Mouse (Mus musculus) MEL (cell line): ENCODE results near the gene Lrrfip2. TPM values are rescaled to one million over a fixed set of nuclear protein-coding genes. Genes with fewer than 3 reads are reported as not detected.
A peak's percentile ranks its signal among the peaks of the same experiment; 100 is the strongest.

Source experiments
- DNase-seq: peaks from one replicate; pipeline ENCODE4 v3.0.0; 2011; ENCODE audit warnings: low read depth, low spot score
- H3K27ac ChIP-seq: 2 replicates; pipeline ENCODE4 v1.5.1; 2012; ENCODE audit warnings: low read depth, mild to moderate bottlenecking, control low read depth, low read length, moderate library complexity; ENCODE audit not compliant: control insufficient read depth
- H3K27me3 ChIP-seq, 2 experiments: fragments of 150-350 bp in 1 of 2; sonication (generic) in 1 of 2; 2 replicates each; pipeline ENCODE4 v1.6.1; 2012; ENCODE audit warnings: low read length in 2 of 2, mild to moderate bottlenecking in 2 of 2, improper control_type of control experiment in 1 of 2, moderate library complexity in 1 of 2; ENCODE audit not compliant: insufficient read depth in 2 of 2, control insufficient read depth in 1 of 2
- H3K36me3 ChIP-seq, 2 experiments: 2 replicates each; pipeline ENCODE4 v1.6.1; 2012 to 2014; ENCODE audit warnings: low read length in 2 of 2, improper control_type of control experiment in 1 of 2, inconsistent platforms in 1 of 2, mild to moderate bottlenecking in 1 of 2; ENCODE audit not compliant: insufficient read depth in 2 of 2, control insufficient read depth in 1 of 2
- H3K4me1 ChIP-seq, 2 experiments: fragments of 150-350 bp in 1 of 2; sonication (generic) in 1 of 2; 2 replicates each; pipeline ENCODE4 v1.6.1; 2012; ENCODE audit warnings: low read length in 2 of 2, improper control_type of control experiment in 1 of 2, mild to moderate bottlenecking in 1 of 2; ENCODE audit not compliant: insufficient read depth in 2 of 2, control insufficient read depth in 1 of 2
- H3K4me3 ChIP-seq, 2 experiments: fragments of 150-350 bp in 1 of 2; sonication (generic) in 1 of 2; 2 replicates each; pipeline ENCODE4 v1.5.1; 2012; ENCODE audit warnings: low read depth in 2 of 2, low read length in 2 of 2, mild to moderate bottlenecking in 2 of 2, moderate library complexity in 2 of 2, control low read depth in 1 of 2, improper control_type of control experiment in 1 of 2; ENCODE audit not compliant: control insufficient read depth in 1 of 2, insufficient read depth in 1 of 2
- H3K79me2 ChIP-seq: 2 replicates; pipeline ENCODE4 v1.6.1; 2012; ENCODE audit warnings: mild to moderate bottlenecking, low read length, moderate library complexity; ENCODE audit not compliant: control insufficient read depth, poor library complexity, insufficient read depth
- H3K9ac ChIP-seq: 2 replicates; pipeline ENCODE4 v1.6.1; 2012; ENCODE audit warnings: low read depth, mild to moderate bottlenecking, control low read depth, low read length, moderate library complexity; ENCODE audit not compliant: control insufficient read depth, poor library complexity, severe bottlenecking
- H3K9me3 ChIP-seq: fragments of 150-350 bp; sonication (generic); replicated peaks from 2 replicates; pipeline ENCODE4 v1.6.1; 2012; ENCODE audit warnings: mild to moderate bottlenecking, low read length, improper control_type of control experiment, moderate library complexity; ENCODE audit not compliant: insufficient read depth
- BHLHE40 ChIP-seq: IDR thresholded peaks from 2 replicates; pipeline ENCODE4 v1.6.1; 2012; ENCODE audit warnings: low read depth, mild to moderate bottlenecking, inconsistent platforms, low read length, improper control_type of control experiment, borderline replicate concordance
- CHD1 ChIP-seq: IDR thresholded peaks from 2 replicates; pipeline ENCODE4 v1.6.1; 2012; ENCODE audit warnings: low read depth, mild to moderate bottlenecking, inconsistent platforms, low read length, improper control_type of control experiment
- CHD2 ChIP-seq: IDR thresholded peaks from 2 replicates; pipeline ENCODE4 v1.6.1; 2011; ENCODE audit warnings: low read length, improper control_type of control experiment
- CTCF ChIP-seq, 3 experiments: IDR thresholded peaks in 2 of 3; conservative IDR thresholded peaks in 1 of 3; 2 replicates each; pipeline ENCODE4 v1.5.1; 2011 to 2012; ENCODE audit warnings: low read length in 3 of 3, low read depth in 2 of 3, mild to moderate bottlenecking in 2 of 3, improper control_type of control experiment in 1 of 3, inconsistent platforms in 1 of 3, mixed read lengths in 1 of 3, moderate library complexity in 1 of 3; ENCODE audit not compliant: control insufficient read depth in 1 of 3, insufficient read depth in 1 of 3, poor library complexity in 1 of 3, severe bottlenecking in 1 of 3
- E2F4 ChIP-seq: IDR thresholded peaks from 2 replicates; pipeline ENCODE4 v1.6.1; 2011; ENCODE audit warnings: low read depth, low read length, improper control_type of control experiment, borderline replicate concordance
- ELF1 ChIP-seq: IDR thresholded peaks from 2 replicates; pipeline ENCODE4 v1.6.1; 2014; ENCODE audit warnings: low read depth, mild to moderate bottlenecking, inconsistent platforms, low read length, improper control_type of control experiment, moderate library complexity
- EP300 ChIP-seq, 2 experiments: IDR thresholded peaks; 2 replicates each; pipeline ENCODE4 v1.6.1; 2011; ENCODE audit warnings: improper control_type of control experiment in 2 of 2, low read length in 2 of 2, low read depth in 1 of 2, mild to moderate bottlenecking in 1 of 2
- ETS1 ChIP-seq: IDR thresholded peaks from 2 replicates; pipeline ENCODE4 v1.6.1; 2012; ENCODE audit warnings: low read depth, mild to moderate bottlenecking, inconsistent platforms, low read length, improper control_type of control experiment, moderate library complexity
- GABPA ChIP-seq: IDR thresholded peaks from 2 replicates; pipeline ENCODE4 v1.6.1; 2012; ENCODE audit warnings: low read depth, mild to moderate bottlenecking, inconsistent platforms, low read length, improper control_type of control experiment, moderate library complexity
- GATA1 ChIP-seq: IDR thresholded peaks from 2 replicates; pipeline ENCODE4 v1.6.1; 2011; ENCODE audit warnings: low read depth, low read length, improper control_type of control experiment
- HCFC1 ChIP-seq: IDR thresholded peaks from 2 replicates; pipeline ENCODE4 v1.6.1; 2012; ENCODE audit warnings: low read depth, mild to moderate bottlenecking, inconsistent platforms, low read length, improper control_type of control experiment, moderate library complexity
- JUND ChIP-seq: IDR thresholded peaks from 2 replicates; pipeline ENCODE4 v1.6.1; 2011; ENCODE audit warnings: low read depth, mild to moderate bottlenecking, improper control_type of control experiment, low read length
- KAT2A ChIP-seq: conservative IDR thresholded peaks from 2 replicates; pipeline ENCODE4 v1.6.1; 2012; ENCODE audit warnings: low read depth, low read length, improper control_type of control experiment, inconsistent platforms
- MAFK ChIP-seq: IDR thresholded peaks from 2 replicates; pipeline ENCODE4 v1.6.1; 2011; ENCODE audit warnings: low read depth, mild to moderate bottlenecking, low read length, improper control_type of control experiment, borderline replicate concordance
- MAX ChIP-seq: IDR thresholded peaks from 2 replicates; pipeline ENCODE4 v1.6.1; 2011; ENCODE audit warnings: low read length, improper control_type of control experiment
- MAZ ChIP-seq: IDR thresholded peaks from 2 replicates; pipeline ENCODE4 v1.6.1; 2012; ENCODE audit warnings: low read depth, mild to moderate bottlenecking, inconsistent platforms, low read length, improper control_type of control experiment
- MEF2A ChIP-seq: IDR thresholded peaks from 2 replicates; pipeline ENCODE4 v1.6.1; 2014; ENCODE audit warnings: low read depth, mild to moderate bottlenecking, inconsistent platforms, low read length, improper control_type of control experiment; ENCODE audit not compliant: poor library complexity, insufficient replicate concordance, severe bottlenecking; ENCODE audit errors: extremely low read depth
- MXI1 ChIP-seq: IDR thresholded peaks from 2 replicates; pipeline ENCODE4 v1.6.1; 2011; ENCODE audit warnings: mild to moderate bottlenecking, low read depth, low read length, improper control_type of control experiment
- MYB ChIP-seq: IDR thresholded peaks from 2 replicates; pipeline ENCODE4 v1.6.1; 2011; ENCODE audit warnings: mild to moderate bottlenecking, low read depth, low read length, improper control_type of control experiment
- MYC ChIP-seq: IDR thresholded peaks from 2 replicates; pipeline ENCODE4 v1.6.1; 2011; ENCODE audit warnings: low read depth, mild to moderate bottlenecking, low read length, improper control_type of control experiment, moderate library complexity
- NELFE ChIP-seq: IDR thresholded peaks from 2 replicates; pipeline ENCODE4 v1.6.1; 2011; ENCODE audit warnings: low read depth, low read length, improper control_type of control experiment
- NRF1 ChIP-seq: IDR thresholded peaks from 2 replicates; pipeline ENCODE4 v1.6.1; 2014; ENCODE audit warnings: low read depth, mild to moderate bottlenecking, inconsistent platforms, low read length, improper control_type of control experiment, moderate library complexity; ENCODE audit not compliant: poor library complexity, insufficient read depth, severe bottlenecking
- POLR2A ChIP-seq, 2 experiments: IDR thresholded peaks; 2 replicates each; pipeline ENCODE4 v1.6.1; 2011 to 2012; ENCODE audit warnings: low read length in 2 of 2, mild to moderate bottlenecking in 2 of 2, control low read depth in 1 of 2, improper control_type of control experiment in 1 of 2, low read depth in 1 of 2, moderate library complexity in 1 of 2; ENCODE audit not compliant: control insufficient read depth in 1 of 2, insufficient read depth in 1 of 2, poor library complexity in 1 of 2
- POLR2AphosphoS2 ChIP-seq: IDR thresholded peaks from 2 replicates; pipeline ENCODE4 v1.6.1; 2011; ENCODE audit warnings: low read length, improper control_type of control experiment
- POLR2AphosphoS5 ChIP-seq: IDR thresholded peaks from 2 replicates; pipeline ENCODE4 v1.6.1; 2012; ENCODE audit warnings: low read depth, borderline replicate concordance, mild to moderate bottlenecking, inconsistent platforms, low read length, moderate library complexity, mixed read lengths
- RAD21 ChIP-seq: IDR thresholded peaks from 2 replicates; pipeline ENCODE4 v1.6.1; 2011; ENCODE audit warnings: mild to moderate bottlenecking, low read depth, low read length, improper control_type of control experiment
- RCOR1 ChIP-seq: IDR thresholded peaks from 2 replicates; pipeline ENCODE4 v1.6.1; 2012; ENCODE audit warnings: low read depth, mild to moderate bottlenecking, inconsistent platforms, low read length, improper control_type of control experiment
- SIN3A ChIP-seq: IDR thresholded peaks from 2 replicates; pipeline ENCODE4 v1.6.1; 2012; ENCODE audit warnings: low read length, improper control_type of control experiment, inconsistent platforms
- TAL1 ChIP-seq: IDR thresholded peaks from 2 replicates; pipeline ENCODE4 v1.6.1; 2012; ENCODE audit warnings: mild to moderate bottlenecking, inconsistent platforms, low read length, moderate library complexity, mixed read lengths
- TCF12 ChIP-seq: IDR thresholded peaks from 2 replicates; pipeline ENCODE4 v1.6.1; 2014; ENCODE audit warnings: low read depth, mild to moderate bottlenecking, inconsistent platforms, low read length, improper control_type of control experiment, moderate library complexity
- UBTF ChIP-seq: IDR thresholded peaks from 2 replicates; pipeline ENCODE4 v1.6.1; 2012; ENCODE audit warnings: low read depth, mild to moderate bottlenecking, inconsistent platforms, low read length, improper control_type of control experiment, moderate library complexity, borderline replicate concordance; ENCODE audit not compliant: insufficient read depth
- USF1 ChIP-seq: IDR thresholded peaks from 2 replicates; pipeline ENCODE4 v1.6.1; 2014; ENCODE audit warnings: low read depth, mild to moderate bottlenecking, inconsistent platforms, low read length, improper control_type of control experiment, moderate library complexity
- USF2 ChIP-seq, 2 experiments: IDR thresholded peaks; 2 replicates each; pipeline ENCODE4 v1.6.1; 2011 to 2012; ENCODE audit warnings: improper control_type of control experiment in 2 of 2, low read length in 2 of 2, borderline replicate concordance in 1 of 2, inconsistent platforms in 1 of 2, low read depth in 1 of 2, mild to moderate bottlenecking in 1 of 2; ENCODE audit not compliant: insufficient read depth in 1 of 2
- ZC3H11A ChIP-seq: IDR thresholded peaks from 2 replicates; pipeline ENCODE4 v1.6.1; 2012; ENCODE audit warnings: low read depth, mild to moderate bottlenecking, inconsistent platforms, low read length, improper control_type of control experiment
- ZKSCAN1 ChIP-seq: IDR thresholded peaks from 2 replicates; pipeline ENCODE4 v1.6.1; 2012; ENCODE audit warnings: low read depth, mild to moderate bottlenecking, inconsistent platforms, low read length, improper control_type of control experiment, moderate library complexity
- ZMIZ1 ChIP-seq: IDR thresholded peaks from 2 replicates; pipeline ENCODE4 v1.6.1; 2012; ENCODE audit warnings: low read depth, mild to moderate bottlenecking, inconsistent platforms, low read length, improper control_type of control experiment, moderate library complexity
- ZNF384 ChIP-seq: IDR thresholded peaks from 2 replicates; pipeline ENCODE4 v1.6.1; 2012; ENCODE audit warnings: low read depth, mild to moderate bottlenecking, inconsistent platforms, low read length, improper control_type of control experiment
- polyA plus RNA-seq, 2 experiments: library from polyadenylated mRNA; stranded (reverse) in 1 of 2; unstranded in 1 of 2; fragments of >175 nt in 1 of 2; fragments of >200 nt in 1 of 2; gene quantifications; 2 replicates each; pipeline versions ENCODE4 v1.2.1 to v1.2.4; 2012; ENCODE audit warnings: low replicate concordance in 2 of 2, low read depth in 1 of 2; ENCODE audit not compliant: insufficient read length in 2 of 2, insufficient read depth in 1 of 2, missing spikeins in 1 of 2
- total RNA-seq: library from RNA; depleted of rRNA; stranded (reverse); fragments of 300-350 nt; gene quantifications from 2 replicates; pipeline ENCODE4 v1.2.3, GENCODE M21; 2012

Lrrfip2 gene
- total and polyA plus RNA-seq, 3 experiments, result 26.0 to 42.7 TPM; not detected in 1

DNA sequence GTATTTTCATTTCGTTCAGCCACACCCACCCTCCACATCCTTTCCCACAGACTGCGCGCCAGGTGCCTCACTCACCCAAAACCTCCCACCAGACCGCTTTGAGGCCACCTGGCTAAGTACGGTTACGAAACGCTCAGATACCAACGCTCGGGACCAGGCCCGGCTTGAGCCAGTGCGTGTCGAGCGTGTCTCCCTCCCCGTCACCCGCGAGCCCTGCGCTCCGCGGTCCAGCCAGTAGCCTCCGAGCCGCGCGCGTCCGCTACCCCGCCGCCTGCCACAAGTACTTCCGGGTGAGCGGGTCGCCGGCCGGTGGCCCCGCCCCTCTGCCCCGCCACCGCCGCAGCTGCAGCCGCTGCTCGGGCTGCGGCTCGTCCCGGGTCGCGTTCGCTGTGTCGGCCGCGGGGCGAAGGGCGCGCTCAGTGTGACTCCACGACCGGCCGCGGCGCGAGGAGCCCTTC lies 431 bp downstream of the Lrrfip2 start:
- Histone ChIP-seq H3K79me2 (peaks cover 11% of the 10 kb centered on the region), H3K27me3 (no peaks in the 10 kb centered on the region), H3K4me3 (peak overlapping the region; percentile 69 to 72), H3K4me1 (peaks cover 2 to 8% of the 10 kb centered on the region in 2 experiments; a peak in 2 of 4 replicates), H3K27ac (peak overlapping the region; percentile 88), H3K36me3 (peaks cover 0 to 16% of the 10 kb centered on the region in 2 experiments; a peak in 2 of 4 replicates), H3K9me3 (no peaks in the 10 kb centered on the region), H3K9ac (peak overlapping the region; percentile 91)
- DNase-seq, result peak; percentile 75
- TF ChIP-seq GABPA, result no peak
- TF ChIP-seq CHD1, result no peak
- TF ChIP-seq MAFK, result no peak
- TF ChIP-seq JUND, result no peak
- 0 out of 2 replicates have a peak, but pooled peaks have one; percentile 36 for TF ChIP-seq ZMIZ1
- TF ChIP-seq HCFC1, result peak; percentile 77
- 0 out of 4 replicates have a peak, but pooled peaks of 1 of the 2 experiments have one; percentile 6 for TF ChIP-seq EP300 (IDR thresholded peaks at IDR 0.05; ENCODE audit: low read depth in 1 of 2, low read length in 2 of 2)
- no peak for TF ChIP-seq GATA1
- TF ChIP-seq SIN3A, result peak; percentile 54; the same call in 1 of the 2 replicates
- peak; percentile 27; the same call in 1 of the 2 replicates for TF ChIP-seq TCF12
- TF ChIP-seq RAD21, result no peak
- no peak for TF ChIP-seq POLR2AphosphoS5
- peak; percentile 56 to 73; a peak in 3 of 4 replicates for TF ChIP-seq POLR2A (IDR thresholded peaks at IDR 0.05; ENCODE audit: control insufficient read depth in 1 of 2, insufficient read depth in 1 of 2, low read depth in 1 of 2, low read length in 2 of 2, poor library complexity in 1 of 2)
- TF ChIP-seq MXI1, result peak; percentile 53; the same call in 1 of the 2 replicates
- no peak for TF ChIP-seq ETS1
- no peak; the same call in 1 of the 2 replicates for TF ChIP-seq KAT2A
- no peak for TF ChIP-seq ZNF384
- TF ChIP-seq RCOR1, result no peak
- peak; percentile 54 for TF ChIP-seq MAZ
- no peak for TF ChIP-seq MYC
- no peak for TF ChIP-seq MYB
- no peak for TF ChIP-seq UBTF
- no peak for TF ChIP-seq USF1
- TF ChIP-seq ZC3H11A, result no peak
- TF ChIP-seq MAX, result no peak
- no peak for TF ChIP-seq BHLHE40
- TF ChIP-seq ELF1, result peak; percentile 57; the same call in 1 of the 2 replicates
- TF ChIP-seq MEF2A, result no peak
- TF ChIP-seq CTCF (IDR thresholded peaks at IDR 0.05 in 2 of 3, conservative IDR thresholded peaks at IDR 0.05 in 1 of 3; ENCODE audit: control insufficient read depth in 1 of 3, insufficient read depth in 1 of 3, low read depth in 2 of 3, low read length in 3 of 3, poor library complexity in 1 of 3, severe bottlenecking in 1 of 3), result no peak
- no peak for TF ChIP-seq NRF1
- TF ChIP-seq ZKSCAN1, result no peak
- TF ChIP-seq POLR2AphosphoS2, result 0 out of 2 replicates have a peak, but pooled peaks have one; percentile 33
- TF ChIP-seq NELFE, result peak; percentile 69
- no peak for TF ChIP-seq USF2 (IDR thresholded peaks at IDR 0.05; ENCODE audit: borderline replicate concordance in 1 of 2, insufficient read depth in 1 of 2, low read depth in 1 of 2, low read length in 2 of 2)
- no peak for TF ChIP-seq E2F4
- TF ChIP-seq TAL1, result no peak
- no peak for TF ChIP-seq CHD2
